Mouse (Mus musculus): Measurements from ENCODE around the gene Slc13a3. TPM values are rescaled to one million over a fixed set of nuclear protein-coding genes. Genes with fewer than 3 reads are reported as not detected.

Gene Slc13a3
- total and polyA plus RNA-seq, 3 experiments = not detected

DNA sequence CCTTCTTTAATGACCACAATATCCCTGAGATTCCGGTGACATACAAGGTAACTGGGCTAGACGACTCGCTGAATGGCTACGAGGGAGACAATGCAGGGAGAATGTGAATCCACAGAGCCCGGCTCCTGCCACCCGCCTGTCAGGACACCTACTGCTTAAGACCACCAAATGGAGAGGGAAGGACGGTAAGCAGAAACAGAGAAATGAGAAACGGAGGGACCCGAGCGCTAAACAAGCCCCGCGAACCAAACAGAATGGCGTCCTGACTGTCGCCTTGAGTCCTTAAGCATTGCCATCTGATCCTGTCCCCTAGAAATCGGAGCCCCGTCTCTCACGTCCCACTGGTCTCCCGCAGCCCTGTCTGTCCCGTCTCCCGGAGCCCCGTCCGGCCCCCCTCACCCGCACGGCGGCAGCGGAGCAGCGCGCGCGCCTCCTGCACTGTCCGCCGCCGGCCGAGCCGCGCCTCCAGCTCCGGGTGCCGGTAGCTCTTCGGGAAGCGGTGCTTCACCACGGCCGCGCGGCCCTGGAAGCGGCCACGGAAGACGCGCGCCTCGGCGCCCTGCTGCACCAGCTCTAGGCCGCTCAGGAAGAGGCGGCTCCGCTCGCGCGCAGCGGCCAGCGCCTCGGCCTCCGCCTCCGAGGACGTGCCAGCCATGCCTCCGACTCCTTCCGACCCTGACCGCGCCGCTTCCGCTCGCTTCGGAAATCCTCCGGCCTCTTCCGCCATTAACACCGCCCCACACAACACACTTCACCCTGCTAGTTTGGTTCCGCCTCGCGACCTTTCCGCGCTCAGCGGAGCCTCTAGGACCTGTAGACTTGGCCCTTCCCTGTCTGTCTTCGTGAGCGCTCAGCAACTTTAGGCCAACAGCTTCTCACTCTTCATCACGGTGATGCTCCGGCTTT lies 19.9 kb upstream of the Slc13a3 start, which contains the start of gene Trp53rka:
Gene Trp53rka, minus strand, starts transcription at position 677 of the 906 bp plus-strand sequence.
- peaks cover 10% of the 10 kb centered on the region for H3K9me3 ChIP-seq (replicated peaks; ENCODE audit: low read length)
- H3K27me3 ChIP-seq (replicated peaks) = peaks cover 22% of the 10 kb centered on the region
- H3K36me3 ChIP-seq (replicated peaks in 1 of 2; ENCODE audit: control insufficient read depth in 1 of 2, insufficient read depth in 1 of 2, low read length in 1 of 2) = peaks cover 15 to 30% of the 10 kb centered on the region in 2 experiments
- in situ Hi-C loops (cut with MboI; ENCODE audit: low pct_ligation_motif_present, low pct_unique_long_range_greater_than_20kb, low sequenced_read_pairs) = no loop called here
- peak within 1 kb of the TSS; percentile 73 for H3K9ac ChIP-seq (ENCODE audit: insufficient read depth, low read depth)
- peaks cover 3 to 17% of the 10 kb centered on the region in 2 experiments; a peak in 3 of 4 replicates for H3K4me1 ChIP-seq (ENCODE audit: control insufficient read depth in 1 of 2, insufficient read depth in 2 of 2)
- dilution Hi-C loops (cut with MboI; ENCODE audit: extremely low pct_ligation_motif_present, extremely low pct_unique_long_range_greater_than_20kb, low sequenced_read_pairs) = no loop called here
- H3K4me2 ChIP-seq (ENCODE audit: insufficient read depth, low read depth, poor library complexity, severe bottlenecking) = peak within 1 kb of the TSS; percentile 72
- H3K4me3 ChIP-seq (replicated peaks in 1 of 3; ENCODE audit: low read depth in 2 of 3, low read length in 2 of 3, poor library complexity in 1 of 3) = peak within 1 kb of the TSS; percentile 64 to 85 (median 78)
- no peak within 1 kb of the TSS for H3K27ac ChIP-seq (ENCODE audit: insufficient read depth, low read depth)
- 0 out of 2 replicates have a peak, but pooled peaks have one; percentile 34 for TF ChIP-seq IRF4 (IDR thresholded peaks at IDR 0.05; ENCODE audit: low read depth, low read length)
- peak; percentile 49; the same call in 1 of the 2 replicates for TF ChIP-seq ZMIZ1 (IDR thresholded peaks at IDR 0.05; ENCODE audit: low read depth, low read length)
- peak; percentile 84; the same call in 1 of the 2 replicates for TF ChIP-seq KAT2A (IDR thresholded peaks at IDR 0.05; ENCODE audit: insufficient replicate concordance, low read length)
- TF ChIP-seq NRF1 (IDR thresholded peaks at IDR 0.05; ENCODE audit: low read depth, low read length) = peak; percentile 40; the same call in 1 of the 2 replicates
- TF ChIP-seq POLR2A (IDR thresholded peaks at IDR 0.05; ENCODE audit: low read depth, low read length) = peak; percentile 76
- no peak for TF ChIP-seq SMC3 (IDR thresholded peaks at IDR 0.05; ENCODE audit: low read depth, low read length)
- peak; percentile 60; the same call in 1 of the 2 replicates for TF ChIP-seq MYC (IDR thresholded peaks at IDR 0.05; ENCODE audit: low read depth, low read length)
- TF ChIP-seq HCFC1 (IDR thresholded peaks at IDR 0.05; ENCODE audit: low read depth, low read length) = peak; percentile 88
- peak; percentile 69; the same call in 1 of the 2 replicates for TF ChIP-seq UBTF (IDR thresholded peaks at IDR 0.05; ENCODE audit: low read depth, low read length)
- peak; percentile 91 for TF ChIP-seq MXI1 (IDR thresholded peaks at IDR 0.05; ENCODE audit: low read depth, low read length)
- TF ChIP-seq GABPA (IDR thresholded peaks at IDR 0.05; ENCODE audit: insufficient replicate concordance, low read depth, low read length) = peak; percentile 15; the same call in 1 of the 2 replicates
- peak; percentile 73 for TF ChIP-seq SIN3A (IDR thresholded peaks at IDR 0.05; ENCODE audit: low read length)
- peak; percentile 60; the same call in 1 of the 2 replicates for TF ChIP-seq MAX (IDR thresholded peaks at IDR 0.05; ENCODE audit: low read length)
- no peak for TF ChIP-seq E2F4 (IDR thresholded peaks at IDR 0.05; ENCODE audit: insufficient replicate concordance, low read depth, low read length)
- peak; percentile 88 for TF ChIP-seq TBP (conservative IDR thresholded peaks at IDR 0.05; ENCODE audit: low read depth, low read length)
- TF ChIP-seq TCF12 (IDR thresholded peaks at IDR 0.05; ENCODE audit: low read depth, low read length) = peak; percentile 90
- peak; percentile 85 for TF ChIP-seq ELF1 (IDR thresholded peaks at IDR 0.05; ENCODE audit: low read depth, low read length)
- TF ChIP-seq MEF2A (IDR thresholded peaks at IDR 0.05; ENCODE audit: borderline replicate concordance, low read depth, low read length) = 0 out of 2 replicates have a peak, but pooled peaks have one; percentile 48
- TF ChIP-seq ZC3H11A (IDR thresholded peaks at IDR 0.05; ENCODE audit: low read depth, low read length) = no peak
- no peak for TF ChIP-seq USF2 (conservative IDR thresholded peaks at IDR 0.05; ENCODE audit: low read depth, low read length)
- TF ChIP-seq ZNF384 (IDR thresholded peaks at IDR 0.05; ENCODE audit: low read depth, low read length) = peak; percentile 62
- TF ChIP-seq NELFE (IDR thresholded peaks at IDR 0.05; ENCODE audit: low read depth, low read length) = peak; percentile 84
- no peak for TF ChIP-seq MAZ (IDR thresholded peaks at IDR 0.05; ENCODE audit: low read depth, low read length)
- peaks cover 5% of the 10 kb centered on the region; the same call in 1 of the 2 replicates for H3K79me2 ChIP-seq (replicated peaks; ENCODE audit: control insufficient read depth, extremely low read depth, insufficient read depth, poor library complexity, severe bottlenecking)
- peak; percentile 76 for DNase-seq (ENCODE audit: extremely low read depth)
